Mouse (Mus musculus) bone marrow macrophage, adult 2 months (primary cell): ENCODE results near the gene Pde4dip.

Experiments
- CTCF ChIP-seq: IDR thresholded peaks from 2 replicates; pipeline ENCODE4 v1.5.1; 2012; ENCODE audit warnings: low read depth, mild to moderate bottlenecking, low read length, moderate library complexity
- POLR2A ChIP-seq: IDR thresholded peaks from 2 replicates; pipeline ENCODE4 v1.6.1; 2012; ENCODE audit warnings: mild to moderate bottlenecking, low read depth, low read length, borderline replicate concordance

DNA sequence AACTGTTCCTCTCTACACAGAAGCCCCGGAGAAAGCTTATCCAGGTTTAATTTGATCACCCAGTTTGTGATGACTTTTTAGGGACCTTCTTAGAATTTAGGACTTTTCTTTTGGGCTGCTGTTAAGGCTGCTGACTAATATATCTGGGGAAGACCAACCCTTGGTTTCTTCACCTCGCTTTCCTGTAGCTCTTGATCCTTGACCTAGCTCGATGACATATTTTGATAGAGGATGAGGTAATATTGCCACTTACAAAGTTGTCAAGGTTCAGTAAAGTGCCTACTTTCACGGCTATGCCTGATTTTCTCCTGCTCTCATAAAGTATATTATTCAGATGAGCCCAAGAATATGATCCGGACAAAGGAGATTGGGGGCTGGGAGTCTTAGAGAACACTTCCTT is 13.1 kb upstream of the Pde4dip start:
- no peak for TF ChIP-seq POLR2A
- TF ChIP-seq CTCF = no peak
